Mouse (Mus musculus) c-Kit-negative CD71-positive TER-119-positive erythroid progenitor cells, embryonic 14.5 days (primary cell): ENCODE data around the gene Rnf31.

Source experiments
- DNase-seq: peaks from one replicate; pipeline ENCODE4 v3.0.0-alpha.2; 2013; ENCODE audit warnings: low read depth, low spot score

Gene Rnf31

DNA sequence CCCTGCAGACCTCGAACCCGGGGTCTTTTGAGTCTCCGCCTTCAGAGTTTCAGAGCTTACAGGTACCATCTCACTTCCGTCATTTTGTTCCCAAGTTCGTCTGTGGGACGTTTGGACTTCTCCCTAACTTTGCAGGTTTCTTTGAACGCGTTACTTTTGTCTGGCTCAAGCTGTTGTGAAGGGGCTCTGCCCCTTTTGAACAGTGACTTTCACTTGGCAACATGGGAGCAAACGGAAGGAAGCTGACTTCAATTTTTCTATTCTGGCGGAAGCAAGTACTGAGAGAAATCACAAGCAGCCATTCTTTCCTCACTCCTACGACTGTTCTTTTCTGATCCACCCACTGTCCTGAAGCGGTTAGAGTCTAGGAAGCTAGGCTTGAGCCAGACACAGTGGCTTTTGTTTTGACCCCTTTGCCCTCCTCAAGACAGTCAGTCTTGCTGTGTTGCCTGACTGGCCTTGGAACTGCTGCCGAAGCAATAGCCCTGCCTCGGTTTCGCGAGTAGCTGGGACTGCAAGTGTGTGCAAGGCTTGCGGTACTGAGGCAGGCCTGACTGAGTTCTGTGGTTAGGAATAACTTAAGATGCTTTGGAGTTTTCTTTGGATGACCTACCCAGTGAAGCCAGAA is 52.9 kb downstream of the Rnf31 start:
- no peak for DNase-seq

- DNase-seq: no peak
These were observed 58.4 kb downstream of the Rnf31 start, which contains the start of gene Tssk4 for GRCm38 (mm10) chr14:55649884-55650283. Gene Tssk4 (plus strand): TSS chr14:55650184.

DNA sequence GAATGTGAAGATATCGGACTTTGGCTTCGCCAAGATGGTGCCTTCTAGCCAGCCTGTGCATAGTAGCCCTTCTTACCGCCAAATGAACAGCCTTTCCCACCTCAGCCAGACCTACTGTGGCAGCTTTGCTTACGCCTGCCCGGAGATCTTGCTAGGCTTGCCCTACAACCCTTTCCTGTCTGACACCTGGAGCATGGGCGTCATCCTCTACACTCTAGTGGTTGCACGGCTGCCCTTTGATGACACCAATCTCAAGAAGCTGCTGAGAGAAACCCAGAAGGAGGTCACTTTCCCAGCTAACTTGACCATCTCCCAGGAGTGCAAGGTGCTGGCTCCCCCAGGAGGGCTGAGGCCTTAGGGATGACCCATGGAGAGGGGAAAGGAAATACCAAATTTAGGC is 60.0 kb downstream of the Rnf31 start:
- DNase-seq: no peak
